Mouse (Mus musculus) heart, embryonic 11.5 days (tissue): ENCODE results near the gene Sept5. TPM values are rescaled to one million over a fixed set of nuclear protein-coding genes. Genes with fewer than 3 reads are reported as not detected.

Experiments
- ATAC-seq: fragments of 200-750 bp; cut with Nextera tagmentation; replicated peaks from 2 replicates; pipeline ENCODE4 v1.8.0; 2017; ENCODE audit warnings: moderate library complexity; ENCODE audit not compliant: insufficient number of reproducible peaks, low FRiP score, low TSS enrichment
- H3K27ac ChIP-seq: fragments of 300-500 bp; sonication (generic); 2 replicates; pipeline ENCODE4 v1.5.1; 2014; ENCODE audit warnings: mild to moderate bottlenecking, low read depth, low read length
- H3K27me3 ChIP-seq: fragments of 300-500 bp; sonication (generic); 2 replicates; pipeline ENCODE4 v1.6.1; 2014; ENCODE audit warnings: mild to moderate bottlenecking, low read length, mixed read lengths; ENCODE audit not compliant: control insufficient read depth, insufficient read depth
- H3K36me3 ChIP-seq: fragments of 300-500 bp; sonication (generic); 2 replicates; pipeline ENCODE4 v1.6.1; 2014; ENCODE audit warnings: mild to moderate bottlenecking, low read length, moderate library complexity, mixed read lengths; ENCODE audit not compliant: control insufficient read depth, insufficient read depth
- H3K4me1 ChIP-seq: fragments of 300-500 bp; sonication (generic); 2 replicates; pipeline ENCODE4 v1.6.1; 2014; ENCODE audit warnings: low read length; ENCODE audit not compliant: control insufficient read depth, insufficient read depth
- H3K4me2 ChIP-seq: fragments of 300-500 bp; sonication (generic); 2 replicates; pipeline ENCODE4 v1.6.1; 2014; ENCODE audit warnings: mild to moderate bottlenecking, moderate library complexity
- H3K4me3 ChIP-seq: fragments of 300-500 bp; sonication (generic); 2 replicates; pipeline ENCODE4 v1.5.1; 2014; ENCODE audit warnings: low read depth, low read length
- H3K9ac ChIP-seq: fragments of 300-500 bp; sonication (generic); 2 replicates; pipeline ENCODE4 v1.6.1; 2014; ENCODE audit warnings: mild to moderate bottlenecking, low read depth, low read length, moderate library complexity
- H3K9me3 ChIP-seq: fragments of 300-500 bp; sonication (generic); replicated peaks from 2 replicates; pipeline ENCODE4 v1.6.1; 2016; ENCODE audit warnings: low read length; ENCODE audit not compliant: control insufficient read depth
- WGBS: fragments of 180-500 bp; shearing (Covaris S2); extraction: QIAGEN DNeasy Blood & Tissue Kit; methylation state at CpG from one replicate; pipeline ENCODE4 v1.1.7; 2014; ENCODE audit not compliant: insufficient replicate concordance; 5-methylcytosine and 5-hydroxymethylcytosine counted together
- polyA plus RNA-seq: library from polyadenylated mRNA; unstranded; fragments of >200 nt; fragmentation: Nextera tagmentation; extraction: Ambion mirVana; gene quantifications from 2 replicates; pipeline ENCODE4 v1.2.1, GENCODE M21; 2014

Sept5 gene
- polyA plus RNA-seq, 1 experiment from 2014 or later: 6.2 TPM

- Histone ChIP-seq H3K4me3 (peak overlapping the region; percentile 76; the same call in 1 of the 2 replicates), H3K9ac (no peak overlapping the region), H3K4me1 (peaks cover 14% of the 10 kb centered on the region), H3K36me3 (no peaks in the 10 kb centered on the region), H3K27ac (no peak overlapping the region), H3K9me3 (no peaks in the 10 kb centered on the region), H3K4me2 (peak overlapping the region; percentile 98), H3K27me3 (peaks cover 71% of the 10 kb centered on the region)
- no peak for ATAC-seq
- 69% methylated on average over 7 of the region's 7 CpGs for WGBS
Measured at GRCm38 (mm10) chr16:18628206-18628947, 1.4 kb downstream of the Sept5 start.

- peaks cover 82% of the 10 kb centered on the region for H3K27me3 ChIP-seq
- no peak overlapping the region for H3K4me3 ChIP-seq
- WGBS: 40% methylated on average over 3 of the region's 3 CpGs
- H3K9ac ChIP-seq: no peak overlapping the region
- H3K4me2 ChIP-seq: no peak overlapping the region
- H3K36me3 ChIP-seq: no peaks in the 10 kb centered on the region
- no peaks in the 10 kb centered on the region for H3K9me3 ChIP-seq
- H3K4me1 ChIP-seq: peaks cover 14% of the 10 kb centered on the region
- H3K27ac ChIP-seq: no peak overlapping the region
- ATAC-seq: no peak
Measured at GRCm38 (mm10) chr16:18627163-18627562, 2.6 kb downstream of the Sept5 start.

- WGBS: under 1% methylated on average over 64 of the region's 65 CpGs
- H3K27ac ChIP-seq: no peak within 1 kb of the TSS
- H3K36me3 ChIP-seq: no peaks in the 10 kb centered on the region
Measured at GRCm38 (mm10) chr16:18626376-18626878, 3.3 kb downstream of the Sept5 start, which contains the start of gene Gm49601. Gene Gm49601 (minus strand): TSS chr16:18626427.

GRCm38 (mm10) chr16:18625791-18626311 lies 3.9 kb downstream of the Sept5 start:
- ATAC-seq: no peak
- Histone ChIP-seq H3K4me1 (peaks cover 26% of the 10 kb centered on the region), H3K4me2 (peak overlapping the region; percentile 86), H3K4me3 (peak overlapping the region; percentile 47), H3K9ac (peak overlapping the region; percentile 49; the same call in 1 of the 2 replicates), H3K27me3 (peaks cover 92% of the 10 kb centered on the region), H3K9me3 (no peaks in the 10 kb centered on the region), H3K27ac (no peak overlapping the region), H3K36me3 (no peaks in the 10 kb centered on the region)
- 9% methylated on average over 26 of the region's 26 CpGs for WGBS

More at GRCm38 (mm10) chr16:18626376-18626878, 3.3 kb downstream of the Sept5 start, which contains the start of gene Gm49601:
- Histone ChIP-seq H3K4me3 (peak within 1 kb of the TSS; percentile 47), H3K4me2 (peak within 1 kb of the TSS; percentile 86), H3K4me1 (peaks cover 20% of the 10 kb centered on the region), H3K9ac (peak within 1 kb of the TSS; percentile 49; the same call in 1 of the 2 replicates), H3K9me3 (no peaks in the 10 kb centered on the region), H3K27me3 (peaks cover 89% of the 10 kb centered on the region)
- ATAC-seq: no peak

GRCm38 (mm10) chr16:18625097-18625496 lies 4.7 kb downstream of the Sept5 start:
- Histone ChIP-seq H3K4me3 (no peak overlapping the region), H3K4me2 (no peak overlapping the region), H3K4me1 (peaks cover 28% of the 10 kb centered on the region), H3K27ac (no peak overlapping the region), H3K27me3 (peaks cover 94% of the 10 kb centered on the region), H3K36me3 (no peaks in the 10 kb centered on the region), H3K9me3 (no peaks in the 10 kb centered on the region), H3K9ac (no peak overlapping the region)
- ATAC-seq: no peak
- 32% methylated on average over 14 of the region's 14 CpGs for WGBS

GRCm38 (mm10) chr16:18624641-18625040 lies 5.1 kb downstream of the Sept5 start:
- peaks cover 28% of the 10 kb centered on the region for H3K4me1 ChIP-seq
- no peak for ATAC-seq
- H3K36me3 ChIP-seq: no peaks in the 10 kb centered on the region
- H3K4me2 ChIP-seq: no peak overlapping the region
- H3K9ac ChIP-seq: no peak overlapping the region
- peaks cover 96% of the 10 kb centered on the region for H3K27me3 ChIP-seq
- no peak overlapping the region for H3K4me3 ChIP-seq
- no peaks in the 10 kb centered on the region for H3K9me3 ChIP-seq
- H3K27ac ChIP-seq: no peak overlapping the region
- 25% methylated on average over 15 of the region's 15 CpGs for WGBS

- ATAC-seq: no peak
- Histone ChIP-seq H3K4me3 (no peak overlapping the region), H3K9ac (no peak overlapping the region), H3K9me3 (no peaks in the 10 kb centered on the region), H3K27me3 (peaks cover 100% of the 10 kb centered on the region), H3K36me3 (no peaks in the 10 kb centered on the region), H3K4me2 (no peak overlapping the region), H3K27ac (no peak overlapping the region), H3K4me1 (peaks cover 24% of the 10 kb centered on the region)
- WGBS: 26% methylated on average over 15 of the region's 15 CpGs
Measured at GRCm38 (mm10) chr16:18623751-18624540, 5.8 kb downstream of the Sept5 start.

- ATAC-seq: no peak
- 21% methylated on average over 29 of the region's 29 CpGs for WGBS
Measured at GRCm38 (mm10) chr16:18622916-18623750, 6.6 kb downstream of the Sept5 start.

More at GRCm38 (mm10) chr16:18622916-18623750, 6.6 kb downstream of the Sept5 start:
- no peak overlapping the region for H3K4me3 ChIP-seq
- peaks cover 100% of the 10 kb centered on the region for H3K27me3 ChIP-seq
- no peak overlapping the region for H3K27ac ChIP-seq
- no peak overlapping the region for H3K4me2 ChIP-seq
- no peak overlapping the region for H3K9ac ChIP-seq
- H3K4me1 ChIP-seq: peaks cover 24% of the 10 kb centered on the region
- H3K9me3 ChIP-seq: no peaks in the 10 kb centered on the region
- H3K36me3 ChIP-seq: no peaks in the 10 kb centered on the region
